Mouse (Mus musculus) stomach, embryonic 16.5 days (tissue): ENCODE results near the gene Tigd2. TPM values are rescaled to one million over a fixed set of nuclear protein-coding genes. Genes with fewer than 3 reads are reported as not detected.

Experiments used
- ATAC-seq: fragments of 200-750 bp; cut with Nextera tagmentation; 2 replicates; pipeline ENCODE4 v1.8.0; 2017; ENCODE audit warnings: moderate number of reproducible peaks, moderate TSS enrichment; ENCODE audit not compliant: insufficient read depth, low FRiP score
- H3K27ac ChIP-seq: fragments of 300-500 bp; sonication (generic); 2 replicates; pipeline ENCODE4 v1.5.1; 2014; ENCODE audit warnings: low read length
- H3K27me3 ChIP-seq: fragments of 300-500 bp; sonication (generic); 2 replicates; pipeline ENCODE4 v1.6.1; 2014; ENCODE audit warnings: low read length, control low read depth, mixed read lengths; ENCODE audit not compliant: control insufficient read depth, insufficient read depth
- H3K36me3 ChIP-seq: fragments of 300-500 bp; sonication (generic); 2 replicates; pipeline ENCODE4 v1.6.1; 2014; ENCODE audit warnings: low read length; ENCODE audit not compliant: control insufficient read depth, insufficient read depth
- H3K4me1 ChIP-seq: fragments of 300-500 bp; sonication (generic); 2 replicates; pipeline ENCODE4 v1.6.1; 2014; ENCODE audit warnings: low read length, control low read depth, mixed read lengths; ENCODE audit not compliant: control insufficient read depth, insufficient read depth
- H3K4me2 ChIP-seq: fragments of 300-500 bp; sonication (generic); 2 replicates; pipeline ENCODE4 v1.6.1; 2014; ENCODE audit warnings: low read depth, low read length, mixed read lengths
- H3K4me3 ChIP-seq: fragments of 300-500 bp; sonication (generic); replicated peaks from 2 replicates; pipeline ENCODE4 v1.5.1; 2014; ENCODE audit warnings: mild to moderate bottlenecking, low read length
- H3K9ac ChIP-seq: fragments of 300-500 bp; sonication (generic); 2 replicates; pipeline ENCODE4 v1.6.1; 2014; ENCODE audit warnings: low read length
- H3K9me3 ChIP-seq: fragments of 300-500 bp; sonication (generic); replicated peaks from 2 replicates; pipeline ENCODE4 v1.6.1; 2016; ENCODE audit warnings: low read length, control low read depth; ENCODE audit not compliant: control insufficient read depth
- WGBS: fragments of 180-500 bp; shearing (Covaris S2); extraction: QIAGEN DNeasy Blood & Tissue Kit; methylation state at CpG from one replicate; pipeline ENCODE4 v1.1.7; 2014; 5-methylcytosine and 5-hydroxymethylcytosine counted together
- polyA plus RNA-seq: library from polyadenylated mRNA; unstranded; fragments of >200 nt; fragmentation: Nextera tagmentation; extraction: Ambion mirVana; gene quantifications from 2 replicates; pipeline ENCODE4 v1.2.1, GENCODE M21; 2015

Tigd2 gene
- polyA plus RNA-seq, 1 experiment from 2014 or later: 12.1 TPM

DNA sequence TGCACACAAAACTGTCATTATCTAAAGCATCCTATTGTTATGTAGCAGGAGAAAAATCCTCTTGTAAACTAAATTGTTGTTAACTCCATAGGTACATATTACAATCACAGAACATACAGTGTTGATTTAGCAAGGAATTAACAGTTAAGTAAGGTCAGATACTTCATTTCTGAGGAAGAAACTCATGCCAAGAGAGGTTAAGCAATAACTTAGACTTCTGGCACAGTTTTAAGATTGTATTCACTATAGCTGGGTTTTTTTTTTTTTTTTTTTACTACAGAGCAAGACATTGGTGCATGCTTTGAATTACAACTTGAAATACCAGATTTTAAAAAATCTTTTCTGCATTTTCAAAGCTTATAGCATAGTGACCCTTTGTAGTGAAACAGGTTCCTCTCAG is 24.5 kb downstream of the Tigd2 start:
- Histone ChIP-seq H3K9me3 (no peaks in the 10 kb centered on the region), H3K4me2 (no peak overlapping the region), H3K27ac (no peak overlapping the region), H3K27me3 (no peaks in the 10 kb centered on the region), H3K36me3 (no peaks in the 10 kb centered on the region), H3K9ac (no peak overlapping the region), H3K4me3 (no peak overlapping the region), H3K4me1 (no peaks in the 10 kb centered on the region)
- no peak for ATAC-seq

DNA sequence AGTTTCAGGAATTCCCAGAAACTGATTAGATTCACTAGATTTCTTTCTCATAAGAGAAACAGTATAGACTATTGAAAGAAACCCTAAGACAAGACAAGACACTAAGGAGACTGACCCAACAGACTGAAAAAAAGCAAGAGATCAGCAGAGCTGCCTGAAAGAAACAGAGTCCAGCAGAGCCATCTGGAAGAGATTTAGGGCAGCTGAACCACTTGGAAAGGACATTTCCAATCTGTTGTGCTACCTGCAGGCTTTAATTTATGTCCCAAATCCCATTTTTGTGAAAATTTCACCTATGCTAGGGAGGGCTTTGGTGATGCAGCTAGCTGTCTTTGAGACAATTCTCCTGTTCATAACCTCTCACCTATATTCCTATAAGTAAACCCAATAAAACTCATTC is 25.0 kb downstream of the Tigd2 start:
- ATAC-seq: no peak
- H3K4me3 ChIP-seq: no peak overlapping the region
- no peak overlapping the region for H3K9ac ChIP-seq
- no peaks in the 10 kb centered on the region for H3K4me1 ChIP-seq
- H3K27ac ChIP-seq: no peak overlapping the region
- no peak overlapping the region for H3K4me2 ChIP-seq
- H3K27me3 ChIP-seq: no peaks in the 10 kb centered on the region
- H3K36me3 ChIP-seq: no peaks in the 10 kb centered on the region
- no peaks in the 10 kb centered on the region; the same call in 1 of the 2 replicates for H3K9me3 ChIP-seq

DNA sequence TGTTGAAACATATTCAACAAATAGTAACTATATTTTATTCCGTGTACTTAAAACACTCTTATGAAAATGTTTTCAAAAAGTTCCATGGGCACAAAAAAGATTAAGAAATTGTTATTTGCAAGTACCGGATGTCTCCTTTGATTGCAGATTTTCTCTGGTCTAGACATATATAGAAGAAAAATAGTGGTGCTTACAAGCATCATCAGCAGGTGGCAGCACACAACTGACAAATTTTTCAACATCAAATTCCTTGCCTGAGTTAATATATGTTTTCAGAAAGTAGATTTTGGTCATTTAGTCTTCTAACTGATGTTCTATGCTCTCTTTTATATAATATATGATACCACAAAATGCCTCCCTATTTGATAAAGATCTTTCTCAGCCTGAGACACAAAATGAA is 41.0 kb downstream of the Tigd2 start:
- Histone ChIP-seq H3K27me3 (no peaks in the 10 kb centered on the region), H3K4me2 (no peak overlapping the region), H3K36me3 (no peaks in the 10 kb centered on the region), H3K4me1 (no peaks in the 10 kb centered on the region), H3K9ac (no peak overlapping the region), H3K27ac (no peak overlapping the region), H3K9me3 (no peaks in the 10 kb centered on the region), H3K4me3 (no peak overlapping the region)
- 33% methylated on average over 2 of the region's 2 CpGs for WGBS
- no peak for ATAC-seq

DNA sequence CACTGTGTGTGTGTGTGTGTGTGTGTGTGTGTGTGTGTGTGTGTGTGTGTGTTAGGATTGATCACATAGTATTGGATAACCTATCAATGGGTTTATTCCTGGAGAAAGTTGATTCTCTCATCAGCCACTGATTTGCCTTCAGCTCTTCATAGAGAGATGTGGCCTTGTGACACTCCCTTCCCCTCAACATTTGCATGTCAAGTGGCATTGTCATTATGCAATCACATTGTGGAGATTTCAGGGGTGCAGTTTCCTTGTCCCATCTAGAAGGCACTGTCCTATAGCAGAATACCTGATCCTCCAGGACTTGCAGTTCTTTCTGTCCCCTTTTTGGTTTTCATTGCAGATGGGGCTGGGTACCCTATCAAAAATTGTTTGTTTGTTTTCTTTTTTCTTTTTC is 41.9 kb downstream of the Tigd2 start:
- Histone ChIP-seq H3K4me3 (no peak overlapping the region), H3K9ac (no peak overlapping the region), H3K4me2 (no peak overlapping the region), H3K4me1 (no peaks in the 10 kb centered on the region), H3K27ac (no peak overlapping the region), H3K36me3 (no peaks in the 10 kb centered on the region), H3K9me3 (no peaks in the 10 kb centered on the region), H3K27me3 (no peaks in the 10 kb centered on the region)
- no peak for ATAC-seq

DNA sequence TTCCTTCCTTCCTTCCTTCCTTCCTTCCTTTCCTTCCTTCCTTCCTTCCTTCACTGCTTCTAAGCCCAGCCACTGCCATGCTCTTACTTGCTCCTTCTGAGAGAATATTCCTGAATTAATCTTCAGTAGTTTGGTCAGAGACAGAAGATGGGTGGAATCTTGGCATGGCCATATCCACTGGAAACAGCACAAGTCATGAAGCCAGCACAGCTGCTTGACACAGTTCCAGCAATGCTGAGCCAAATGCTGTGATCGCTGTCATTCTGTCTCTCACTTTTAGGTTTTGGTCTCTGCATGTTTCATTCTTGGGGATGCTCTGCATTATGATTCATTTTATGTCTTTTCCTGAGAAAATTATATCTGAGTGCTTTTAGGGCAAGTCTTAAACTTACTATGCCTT is 47.2 kb downstream of the Tigd2 start:
- Histone ChIP-seq H3K9me3 (no peaks in the 10 kb centered on the region), H3K27ac (no peak overlapping the region), H3K36me3 (no peaks in the 10 kb centered on the region), H3K4me2 (no peak overlapping the region), H3K9ac (no peak overlapping the region), H3K4me3 (no peak overlapping the region), H3K27me3 (no peaks in the 10 kb centered on the region), H3K4me1 (no peaks in the 10 kb centered on the region)
- no peak for ATAC-seq
- WGBS: 77% methylated on average over 1 of the region's 1 CpGs

Other genes starting within 250 kb of the Tigd2 start
- 13.8 and 14.9 TPM in 2 replicates for gene Fam13a, start 184.3 kb upstream of the Tigd2 start, polyA plus RNA-seq
- 4.4 and 4.6 TPM in 2 replicates for gene Gprin3, start 217.4 kb downstream of the Tigd2 start, polyA plus RNA-seq